Mouse (Mus musculus): Measurements from ENCODE around the gene Pxmp4. TPM values are rescaled to one million over a fixed set of nuclear protein-coding genes. Genes with fewer than 3 reads are reported as not detected.

Gene Pxmp4
- polyA plus RNA-seq, 1 experiment from 2014 or later = 52.8 TPM

GRCm38 (mm10) chr2:154551927-154552326 lies 51.6 kb downstream of the Pxmp4 start:
- WGBS = 41% methylated on average over 21 of the region's 21 CpGs
- Histone ChIP-seq H3K4me1 (replicated peaks; ENCODE audit: control insufficient read depth, insufficient read depth) (peaks cover 10% of the 10 kb centered on the region; the same call in 1 of the 2 replicates), H3K36me3 (ENCODE audit: control insufficient read depth, insufficient read depth, low read length) (no peaks in the 10 kb centered on the region), H3K9ac (ENCODE audit: low read length) (0 out of 2 replicates have a peak overlapping the region, but pooled peaks have one; percentile 23), H3K4me3 (ENCODE audit: low read depth, low read length) (peak overlapping the region; percentile 12; the same call in 1 of the 2 replicates), H3K9me3 (ENCODE audit: control insufficient read depth, low read length) (no peaks in the 10 kb centered on the region), H3K4me2 (replicated peaks; ENCODE audit: low read depth) (peak overlapping the region; percentile 47), H3K27ac (replicated peaks) (no peak overlapping the region), H3K27me3 (ENCODE audit: control insufficient read depth, insufficient read depth, low read length) (no peaks in the 10 kb centered on the region)
- ATAC-seq (ENCODE audit: low FRiP score, low TSS enrichment) (no peak), DNase-seq (ENCODE audit: low spot score) (peak; percentile 36)
- no peak; the same call in 1 of the 2 replicates for TF ChIP-seq CTCF (IDR thresholded peaks at IDR 0.05; ENCODE audit: low read depth)
- no peak for TF ChIP-seq EP300 (optimal IDR thresholded peaks at IDR 0.05)

- no peaks in the 10 kb centered on the region for H3K9me3 ChIP-seq (ENCODE audit: control insufficient read depth, low read length)
- H3K27me3 ChIP-seq (ENCODE audit: control insufficient read depth, insufficient read depth, low read length) = no peaks in the 10 kb centered on the region
- TF ChIP-seq CTCF (IDR thresholded peaks at IDR 0.05; ENCODE audit: low read depth) (no peak), EP300 (optimal IDR thresholded peaks at IDR 0.05) (no peak)
- DNase-seq (ENCODE audit: low spot score) = no peak
- 84% methylated on average over 4 of the region's 4 CpGs for WGBS
- H3K4me1 ChIP-seq (replicated peaks; ENCODE audit: control insufficient read depth, insufficient read depth) = peaks cover 10% of the 10 kb centered on the region; the same call in 1 of the 2 replicates
- peak within 1 kb of the TSS; percentile 47 for H3K4me2 ChIP-seq (replicated peaks; ENCODE audit: low read depth)
- peak within 1 kb of the TSS; percentile 12; the same call in 1 of the 2 replicates for H3K4me3 ChIP-seq (ENCODE audit: low read depth, low read length)
- no peak within 1 kb of the TSS for H3K27ac ChIP-seq (replicated peaks)
- H3K36me3 ChIP-seq (ENCODE audit: control insufficient read depth, insufficient read depth, low read length) = no peaks in the 10 kb centered on the region
- H3K9ac ChIP-seq (ENCODE audit: low read length) = 0 out of 2 replicates have a peak within 1 kb of the TSS, but pooled peaks have one; percentile 23
- no peak for ATAC-seq (ENCODE audit: low FRiP score, low TSS enrichment)
Observed at GRCm38 (mm10) chr2:154551476-154551875, 52.0 kb downstream of the Pxmp4 start, which contains the start of gene Actl10. Gene Actl10, plus strand, starts transcription at chr2:154551776.

- Histone ChIP-seq H3K4me1 (replicated peaks; ENCODE audit: control insufficient read depth, insufficient read depth) (peaks cover 10% of the 10 kb centered on the region; the same call in 1 of the 2 replicates), H3K9ac (ENCODE audit: low read length) (no peak overlapping the region), H3K27me3 (ENCODE audit: control insufficient read depth, insufficient read depth, low read length) (no peaks in the 10 kb centered on the region), H3K4me3 (ENCODE audit: low read depth, low read length) (no peak overlapping the region), H3K27ac (replicated peaks) (no peak overlapping the region), H3K9me3 (ENCODE audit: control insufficient read depth, low read length) (no peaks in the 10 kb centered on the region), H3K36me3 (ENCODE audit: control insufficient read depth, insufficient read depth, low read length) (no peaks in the 10 kb centered on the region), H3K4me2 (replicated peaks; ENCODE audit: low read depth) (no peak overlapping the region)
- no peak for TF ChIP-seq CTCF (IDR thresholded peaks at IDR 0.05; ENCODE audit: low read depth)
- TF ChIP-seq EP300 (optimal IDR thresholded peaks at IDR 0.05) = no peak
- 86% methylated on average over 2 of the region's 2 CpGs for WGBS
- ATAC-seq (ENCODE audit: low FRiP score, low TSS enrichment) (no peak), DNase-seq (ENCODE audit: low spot score) (no peak)
Observed at GRCm38 (mm10) chr2:154550937-154551336, 52.6 kb downstream of the Pxmp4 start.

- Histone ChIP-seq H3K27me3 (ENCODE audit: control insufficient read depth, insufficient read depth, low read length) (no peaks in the 10 kb centered on the region), H3K27ac (replicated peaks) (no peak overlapping the region), H3K4me1 (replicated peaks; ENCODE audit: control insufficient read depth, insufficient read depth) (peaks cover 10% of the 10 kb centered on the region; the same call in 1 of the 2 replicates), H3K4me3 (ENCODE audit: low read depth, low read length) (peak overlapping the region; percentile 37), H3K9ac (ENCODE audit: low read length) (no peak overlapping the region), H3K36me3 (ENCODE audit: control insufficient read depth, insufficient read depth, low read length) (no peaks in the 10 kb centered on the region), H3K4me2 (replicated peaks; ENCODE audit: low read depth) (peak overlapping the region; percentile 76), H3K9me3 (ENCODE audit: control insufficient read depth, low read length) (no peaks in the 10 kb centered on the region)
- DNase-seq (ENCODE audit: low spot score) (no peak), ATAC-seq (ENCODE audit: low FRiP score, low TSS enrichment) (no peak)
- TF ChIP-seq CTCF (IDR thresholded peaks at IDR 0.05; ENCODE audit: low read depth) (no peak; the same call in 1 of the 2 replicates), EP300 (optimal IDR thresholded peaks at IDR 0.05) (no peak)
- 19% methylated on average over 20 of the region's 20 CpGs for WGBS
Observed at GRCm38 (mm10) chr2:154549886-154550189, 53.7 kb downstream of the Pxmp4 start.

- H3K36me3 ChIP-seq (ENCODE audit: control insufficient read depth, insufficient read depth, low read length) = no peaks in the 10 kb centered on the region
- TF ChIP-seq EP300 (optimal IDR thresholded peaks at IDR 0.05) = no peak
- no peak for TF ChIP-seq CTCF (IDR thresholded peaks at IDR 0.05; ENCODE audit: low read depth)
- H3K4me1 ChIP-seq (replicated peaks; ENCODE audit: control insufficient read depth, insufficient read depth) = peaks cover 10% of the 10 kb centered on the region; the same call in 1 of the 2 replicates
- H3K27me3 ChIP-seq (ENCODE audit: control insufficient read depth, insufficient read depth, low read length) = no peaks in the 10 kb centered on the region
- H3K9ac ChIP-seq (ENCODE audit: low read length) = peak overlapping the region; percentile 50
- DNase-seq (ENCODE audit: low spot score) (peak; percentile 81), ATAC-seq (ENCODE audit: low FRiP score, low TSS enrichment) (peak; percentile 58)
- H3K4me2 ChIP-seq (replicated peaks; ENCODE audit: low read depth) = peak overlapping the region; percentile 76
- H3K9me3 ChIP-seq (ENCODE audit: control insufficient read depth, low read length) = no peaks in the 10 kb centered on the region
- no peak overlapping the region for H3K27ac ChIP-seq (replicated peaks)
- H3K4me3 ChIP-seq (ENCODE audit: low read depth, low read length) = peak overlapping the region; percentile 37
- 5% methylated on average over 45 of the region's 48 CpGs for WGBS
Observed at GRCm38 (mm10) chr2:154549127-154549885, 54.2 kb downstream of the Pxmp4 start.

- Histone ChIP-seq H3K4me2 (replicated peaks; ENCODE audit: low read depth) (no peak overlapping the region), H3K4me1 (replicated peaks; ENCODE audit: control insufficient read depth, insufficient read depth) (peaks cover 10% of the 10 kb centered on the region; the same call in 1 of the 2 replicates), H3K27ac (replicated peaks) (no peak overlapping the region), H3K36me3 (ENCODE audit: control insufficient read depth, insufficient read depth, low read length) (no peaks in the 10 kb centered on the region), H3K4me3 (ENCODE audit: low read depth, low read length) (no peak overlapping the region), H3K9ac (ENCODE audit: low read length) (no peak overlapping the region), H3K9me3 (ENCODE audit: control insufficient read depth, low read length) (no peaks in the 10 kb centered on the region), H3K27me3 (ENCODE audit: control insufficient read depth, insufficient read depth, low read length) (no peaks in the 10 kb centered on the region)
- ATAC-seq (ENCODE audit: low FRiP score, low TSS enrichment) (peak; percentile 31; the same call in 1 of the 2 replicates), DNase-seq (ENCODE audit: low spot score) (no peak)
- no peak for TF ChIP-seq CTCF (IDR thresholded peaks at IDR 0.05; ENCODE audit: low read depth)
- no peak for TF ChIP-seq EP300 (optimal IDR thresholded peaks at IDR 0.05)
- WGBS = 74% methylated on average over 3 of the region's 3 CpGs
Observed at GRCm38 (mm10) chr2:154548688-154549087, 54.8 kb downstream of the Pxmp4 start.
